Mouse (Mus musculus): Measurements from ENCODE around the gene Cntrl.

The Cntrl gene

DNA sequence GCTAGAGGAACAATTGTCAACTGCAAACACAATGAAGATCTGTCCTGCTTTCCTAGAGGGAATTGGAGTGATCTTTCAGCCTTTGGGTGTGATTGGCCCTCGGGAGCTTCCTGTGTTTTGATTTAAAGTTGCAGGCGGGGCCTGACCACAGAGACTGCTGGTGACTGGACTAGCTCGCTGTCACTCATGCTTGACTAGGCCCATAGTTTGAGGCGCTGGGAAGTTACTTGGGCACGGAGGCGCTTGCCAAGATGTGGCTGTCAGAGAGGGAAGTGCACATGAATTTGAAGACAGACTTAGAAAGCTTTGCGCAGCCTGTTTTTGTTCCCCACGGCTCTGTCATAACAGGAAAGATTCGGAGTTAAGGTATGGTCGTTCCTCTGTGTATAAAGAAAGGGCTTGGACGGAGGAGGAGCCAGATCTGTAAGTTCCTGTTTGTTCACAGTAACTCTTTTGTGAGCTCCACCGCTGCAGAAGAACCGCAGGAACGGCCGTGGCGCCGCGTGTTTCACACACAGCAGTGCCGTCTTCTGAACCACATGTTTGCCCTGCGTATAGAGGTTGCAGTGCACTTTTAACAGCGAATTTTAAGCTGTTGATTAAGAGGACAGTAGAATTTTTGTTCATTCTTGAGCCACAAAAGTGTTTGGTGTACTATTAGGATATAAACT, 22.8 kb downstream of the Cntrl start:
- WGBS = 2% methylated on average over 21 of the region's 21 CpGs

DNA sequence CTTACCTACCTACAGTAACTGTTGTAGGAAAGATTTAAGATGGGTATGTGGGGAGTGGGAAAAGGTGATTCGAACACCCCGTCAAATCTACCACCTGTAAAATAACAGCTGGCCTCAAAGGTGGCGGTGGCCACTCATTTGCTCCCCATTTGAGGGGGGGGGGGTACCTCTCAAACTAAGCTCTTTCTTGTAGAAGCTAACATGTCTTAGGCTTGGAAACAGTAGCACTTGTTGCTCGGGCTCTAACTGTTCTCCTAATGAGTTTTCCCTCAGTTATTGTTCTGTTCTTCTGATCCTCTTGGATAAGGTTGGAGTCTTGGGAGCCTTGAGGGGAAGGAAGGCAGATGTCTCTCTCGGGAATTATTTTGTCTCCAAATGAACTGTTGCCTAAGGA, 23.4 kb downstream of the Cntrl start:
- WGBS = 13% methylated on average over 5 of the region's 5 CpGs

GRCm38 (mm10) chr2:35133891-35134290, 24.6 kb downstream of the Cntrl start:
- WGBS = 75% methylated on average over 5 of the region's 5 CpGs

DNA sequence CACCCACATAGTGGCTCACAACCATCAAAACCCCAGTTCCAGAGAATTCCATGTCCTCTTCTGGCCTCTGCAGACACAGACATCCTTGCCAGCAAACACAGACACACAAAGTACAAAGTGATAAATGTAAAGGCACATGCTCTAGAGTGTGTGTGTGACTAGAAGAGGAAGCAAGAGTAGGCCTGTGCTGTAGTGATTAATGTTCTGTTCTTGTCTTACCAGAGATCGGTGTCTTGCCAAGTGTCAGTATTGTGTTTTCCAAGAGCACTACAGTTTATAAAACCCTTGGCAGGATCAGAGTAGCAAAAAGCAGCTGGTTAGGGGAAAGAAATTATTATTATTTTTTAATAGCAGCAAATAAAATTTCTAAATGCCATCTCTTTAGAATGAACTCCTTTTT, 29.3 kb downstream of the Cntrl start:
- 73% methylated on average over 1 of the region's 1 CpGs for WGBS

- 88% methylated on average over 3 of the region's 3 CpGs for WGBS
Observed at GRCm38 (mm10) chr2:35141673-35142072, 32.4 kb downstream of the Cntrl start.

DNA sequence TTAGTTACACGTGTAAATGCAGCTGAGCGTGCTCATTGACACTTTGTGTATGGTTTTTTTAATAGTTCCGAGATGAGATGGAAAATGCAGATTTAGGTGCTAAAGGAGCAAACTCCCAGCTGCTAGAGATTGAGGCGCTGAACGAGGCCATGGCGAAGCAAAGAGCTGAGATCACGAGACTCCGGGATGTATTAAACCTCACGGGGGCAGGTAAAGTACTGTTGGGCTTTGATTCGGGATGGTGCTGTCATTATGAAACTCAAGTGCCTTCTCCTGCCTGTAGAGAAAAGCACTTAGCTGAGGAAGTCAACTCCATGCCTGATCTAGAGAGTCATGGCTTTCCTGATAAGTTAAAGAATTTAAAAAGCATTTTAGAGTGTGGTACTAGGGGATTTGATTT, 39.5 kb downstream of the Cntrl start:
- 93% methylated on average over 10 of the region's 10 CpGs for WGBS

DNA sequence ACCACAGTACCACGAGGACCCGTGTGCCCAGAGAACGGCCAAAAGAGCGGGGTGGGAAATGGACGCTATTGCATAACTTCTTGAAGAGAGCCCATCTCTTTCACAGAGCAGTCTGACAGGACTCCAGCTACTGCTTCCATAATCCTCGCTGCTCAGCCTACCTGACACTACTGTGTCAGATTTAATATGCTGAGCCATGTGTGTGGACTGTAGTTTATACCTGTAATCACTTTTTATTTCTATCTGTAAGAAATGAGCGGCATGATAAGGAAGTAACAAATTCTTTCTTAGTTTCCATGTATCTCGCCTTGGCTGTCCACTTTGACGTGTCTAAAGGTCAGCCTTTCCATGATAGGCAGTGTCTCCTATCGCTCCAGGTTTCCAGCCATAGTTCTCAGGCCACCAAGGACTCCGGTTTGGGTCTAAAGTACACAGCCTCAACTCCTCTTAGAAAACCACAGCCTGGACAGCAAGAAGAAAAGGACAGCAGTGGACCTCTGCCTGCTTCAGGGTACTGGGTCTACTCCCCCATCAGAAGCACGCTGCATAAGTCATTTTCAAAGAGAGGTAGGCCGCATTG, 42.1 kb downstream of the Cntrl start:
- WGBS = 96% methylated on average over 13 of the region's 13 CpGs

- WGBS = 89% methylated on average over 6 of the region's 6 CpGs
Observed at GRCm38 (mm10) chr2:35153179-35153578, 43.9 kb downstream of the Cntrl start.

DNA sequence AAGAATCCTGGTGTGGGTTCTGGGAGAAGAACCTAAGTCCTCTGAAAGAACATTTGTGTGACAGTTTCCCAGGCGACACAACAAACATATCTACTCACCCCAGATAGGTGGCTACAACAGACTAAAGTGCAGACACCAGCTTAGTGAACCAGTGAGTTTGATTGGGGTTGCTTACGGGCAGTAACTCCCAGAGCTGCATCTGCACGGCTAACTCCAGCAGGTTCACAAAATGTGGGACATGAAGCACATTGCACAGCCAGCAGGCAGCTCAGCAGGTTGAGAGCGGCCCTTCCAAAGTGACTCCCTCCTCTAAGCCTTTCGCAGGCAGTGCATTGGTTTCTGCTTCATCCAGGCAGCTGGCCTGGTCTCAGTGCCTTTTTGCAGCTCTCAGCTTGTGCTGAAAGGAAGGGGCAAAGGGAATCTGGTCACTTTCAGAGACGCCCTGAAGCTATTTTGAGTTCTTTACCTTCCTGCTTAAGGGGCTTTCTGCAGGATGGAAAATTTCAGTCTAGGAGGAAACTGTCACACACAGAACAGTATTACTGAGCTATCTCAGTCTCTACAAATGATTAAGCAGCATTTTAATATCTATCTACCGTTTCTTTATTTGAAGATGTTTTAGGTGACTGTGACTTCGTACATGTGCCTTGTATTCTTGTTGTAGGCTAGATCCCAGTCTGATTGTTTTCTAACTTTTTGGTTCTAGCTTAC, 44.7 kb downstream of the Cntrl start:
- 87% methylated on average over 8 of the region's 8 CpGs for WGBS

DNA sequence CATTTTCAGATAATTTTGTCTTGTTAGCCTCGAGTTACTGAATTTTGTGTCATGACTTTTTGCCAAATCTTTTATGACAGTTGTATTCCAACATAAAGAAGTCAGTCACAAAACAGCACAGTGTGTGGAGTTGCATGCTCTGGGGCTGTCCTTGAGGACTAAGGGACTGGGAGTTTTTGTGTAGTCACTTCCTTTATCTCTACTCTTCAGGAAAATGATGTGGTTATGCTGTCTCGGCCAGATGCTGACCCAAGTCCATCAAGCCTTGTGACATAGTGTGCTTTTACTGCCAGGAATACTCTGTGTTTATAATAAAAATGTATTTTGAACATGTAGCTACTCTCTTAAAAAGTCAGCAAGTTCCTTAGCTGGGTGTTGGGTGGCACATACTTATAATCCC, 47.7 kb downstream of the Cntrl start:
- 69% methylated on average over 2 of the region's 2 CpGs for WGBS

- WGBS = 94% methylated on average over 7 of the region's 7 CpGs
Observed at GRCm38 (mm10) chr2:35157836-35158235, 48.5 kb downstream of the Cntrl start.

- WGBS = 84% methylated on average over 3 of the region's 3 CpGs
Observed at GRCm38 (mm10) chr2:35158358-35158757, 49.1 kb downstream of the Cntrl start.

GRCm38 (mm10) chr2:35160206-35160605, 50.9 kb downstream of the Cntrl start:
- WGBS = 69% methylated on average over 5 of the region's 5 CpGs

GRCm38 (mm10) chr2:35161846-35162488, 52.7 kb downstream of the Cntrl start:
- WGBS = 80% methylated on average over 4 of the region's 4 CpGs

- WGBS = 96% methylated on average over 5 of the region's 5 CpGs
Observed at GRCm38 (mm10) chr2:35163396-35163795, 54.1 kb downstream of the Cntrl start.

DNA sequence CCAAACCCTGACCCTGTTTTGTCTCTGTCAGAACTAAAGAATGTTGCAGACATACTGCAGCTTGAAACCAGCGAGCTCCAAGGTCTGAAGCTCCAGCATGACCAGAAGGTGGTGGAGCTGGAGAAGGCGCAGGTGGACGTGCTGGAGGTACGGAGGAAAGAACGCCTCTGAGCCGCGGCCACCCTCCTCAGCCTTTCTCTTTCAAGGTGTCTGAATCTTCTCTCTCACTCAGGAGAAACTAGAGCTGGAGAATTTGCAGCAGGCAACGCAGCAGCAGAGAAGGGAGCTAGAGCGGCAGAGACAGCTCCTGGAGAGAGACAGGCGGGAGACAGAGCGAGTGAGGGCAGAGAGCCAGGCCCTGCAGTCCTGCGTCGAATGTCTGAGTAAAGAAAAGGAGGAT, 56.1 kb downstream of the Cntrl start:
- WGBS = 90% methylated on average over 13 of the region's 13 CpGs

DNA sequence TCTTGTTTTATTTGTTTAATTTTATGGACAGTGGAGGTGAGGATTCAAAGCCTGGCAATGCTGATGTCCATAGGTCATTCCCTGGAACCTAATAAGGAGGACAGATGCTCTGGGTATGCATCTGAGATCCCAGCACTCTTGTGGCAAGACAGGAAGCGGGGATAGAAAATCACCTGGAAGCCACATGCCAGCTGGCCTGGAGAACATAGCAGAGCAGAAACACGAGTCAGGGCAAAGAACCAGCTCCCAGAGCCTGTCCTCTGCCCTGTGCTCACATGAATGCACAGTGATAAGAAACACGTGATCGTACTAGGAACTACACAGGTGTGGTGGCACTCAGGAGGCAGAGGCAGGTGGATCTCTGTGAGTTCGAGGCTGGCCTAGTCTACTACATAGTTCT, 57.5 kb downstream of the Cntrl start:
- WGBS = 94% methylated on average over 5 of the region's 5 CpGs

DNA sequence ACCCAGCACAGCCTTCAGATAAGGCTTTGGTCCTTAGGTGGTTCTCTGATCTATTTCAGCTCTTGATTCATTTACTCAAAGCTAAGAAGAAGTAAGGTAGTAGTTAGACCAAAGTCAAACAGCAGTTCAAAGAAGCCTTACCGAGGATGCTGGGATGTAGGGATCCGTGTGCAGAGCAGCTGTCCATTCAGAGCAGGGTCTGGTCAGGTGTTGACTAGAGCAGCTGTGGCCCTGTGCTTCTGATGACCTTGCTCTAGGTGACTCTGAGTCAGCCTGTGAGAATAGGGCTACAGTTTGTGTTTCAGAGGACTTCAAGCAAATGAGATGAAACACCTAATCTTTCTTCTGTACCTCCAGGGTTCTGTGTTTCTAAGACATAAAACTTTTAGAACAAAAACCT, 60.2 kb downstream of the Cntrl start:
- 91% methylated on average over 2 of the region's 2 CpGs for WGBS

DNA sequence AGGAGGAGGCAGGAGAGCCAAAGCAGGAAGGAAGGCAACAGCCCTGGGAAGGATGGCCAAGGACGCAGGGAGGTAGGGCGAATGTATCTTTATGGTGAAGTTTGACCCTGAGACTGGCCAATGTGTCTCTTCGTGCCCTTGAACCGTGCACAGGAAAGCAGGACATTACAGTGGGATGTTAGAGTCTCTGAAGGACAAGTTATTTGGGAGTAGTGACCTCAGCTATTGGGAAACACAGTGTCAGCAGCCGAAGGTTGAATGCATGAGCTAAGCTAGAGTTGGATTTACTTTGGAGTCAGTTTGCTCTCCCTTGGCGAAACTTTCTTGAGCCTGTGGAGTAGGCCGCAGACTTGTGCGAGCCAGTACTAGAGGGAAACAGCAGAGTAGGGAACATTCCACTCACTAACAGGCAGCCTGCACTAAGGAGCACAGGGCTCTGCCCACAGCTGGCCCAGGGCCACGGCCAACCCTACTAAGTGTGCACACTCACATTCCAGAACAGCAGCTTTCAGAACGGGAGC, 62.1 kb downstream of the Cntrl start:
- 80% methylated on average over 10 of the region's 10 CpGs for WGBS

DNA sequence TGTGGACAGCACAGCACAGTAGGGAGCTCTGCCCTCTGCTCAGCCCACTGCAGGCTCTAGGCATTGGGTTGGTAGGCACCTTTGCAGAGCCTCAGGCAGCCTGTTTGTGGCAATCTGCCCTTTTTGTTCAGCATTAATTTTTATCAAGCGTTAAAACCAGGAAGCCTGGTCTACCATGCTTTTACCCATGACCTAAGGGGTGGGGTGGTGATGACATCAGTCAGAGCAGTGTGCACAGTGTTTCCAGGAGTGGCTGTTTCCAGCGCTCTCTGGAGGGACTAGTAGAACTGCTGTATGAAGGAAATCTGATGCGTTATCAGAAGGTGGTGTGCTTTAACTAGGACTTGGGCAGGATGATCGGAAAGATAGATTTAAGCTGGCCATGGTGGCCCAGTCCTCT, 63.0 kb downstream of the Cntrl start:
- 93% methylated on average over 4 of the region's 4 CpGs for WGBS

- 89% methylated on average over 5 of the region's 5 CpGs for whole genome bisulfite sequencing
Observed at GRCm38 (mm10) chr2:35173666-35174065, 64.4 kb downstream of the Cntrl start.

DNA sequence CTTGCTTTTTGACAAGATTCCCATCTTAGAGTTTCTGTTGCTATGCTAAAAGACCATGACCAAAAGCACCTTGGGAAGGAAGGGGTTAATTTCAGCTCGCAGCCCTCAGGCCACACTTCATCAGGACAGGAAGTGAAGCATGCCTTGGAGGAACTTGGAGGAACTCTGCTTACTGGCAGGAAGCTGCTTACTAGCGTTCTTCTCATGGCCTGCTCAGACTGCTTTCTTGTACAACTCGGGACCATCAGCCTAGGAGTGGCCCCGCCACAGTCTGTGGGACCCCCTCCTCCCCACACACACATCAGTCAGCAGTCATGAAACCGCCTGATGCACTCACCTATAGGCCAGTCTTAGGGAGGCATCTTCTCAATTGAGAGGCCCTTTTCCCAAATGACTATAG, 64.8 kb downstream of the Cntrl start:
- WGBS = 53% methylated on average over 5 of the region's 5 CpGs

Measured in cerebral cortex, adult 2 months (tissue).